ENCODE assay signal across 8 mouse cellular contexts in genomic region chr13:6471643-6472042, GRCm38 (mm10).
DNase-seq lines count a peak whose midpoint lies in the region; ATAC-seq lines count a peak whose summit lies in the region.

No protein-coding gene starts in this region.

- H3K9ac ChIP-seq in forebrain, embryonic 11.5 days (ENCODE audit: low read length), result no peak overlapping the region
- no peak overlapping the region for H3K9ac ChIP-seq in lung, embryonic 16.5 days (ENCODE audit: low read length)

- WGBS in forebrain, embryonic 11.5 days, result 7% methylated on average over 7 of the region's 7 CpGs
- WGBS in hindbrain, embryonic 10.5 days, result 14% methylated on average over 7 of the region's 7 CpGs
- WGBS in lung, embryonic 16.5 days, result 7% methylated on average over 7 of the region's 7 CpGs

- ATAC-seq in forebrain, embryonic 11.5 days (replicated peaks; ENCODE audit: low FRiP score), result peak; percentile 79
- peak; percentile 64; the same call in 1 of the 2 replicates for ATAC-seq in lung, embryonic 16.5 days (ENCODE audit: low read depth)

- no peak overlapping the region for H3K4me3 ChIP-seq in forebrain, embryonic 11.5 days (ENCODE audit: low read depth, low read length)
- H3K4me3 ChIP-seq in hindbrain, embryonic 10.5 days, result no peak overlapping the region
- H3K4me3 ChIP-seq in lung, embryonic 16.5 days (ENCODE audit: low read length), result no peak overlapping the region

- H3K36me3 ChIP-seq in forebrain, embryonic 11.5 days (ENCODE audit: control insufficient read depth, insufficient read depth, low read length), result no peaks in the 10 kb centered on the region
- no peaks in the 10 kb centered on the region for H3K36me3 ChIP-seq in hindbrain, embryonic 10.5 days
- H3K36me3 ChIP-seq in lung, embryonic 16.5 days (ENCODE audit: control insufficient read depth, insufficient read depth, low read length), result no peaks in the 10 kb centered on the region

- no peaks in the 10 kb centered on the region for H3K4me1 ChIP-seq in forebrain, embryonic 11.5 days (replicated peaks; ENCODE audit: control insufficient read depth, insufficient read depth, low read length)
- H3K4me1 ChIP-seq in hindbrain, embryonic 10.5 days (replicated peaks), result peaks cover 21% of the 10 kb centered on the region
- H3K4me1 ChIP-seq in lung, embryonic 16.5 days (replicated peaks; ENCODE audit: control insufficient read depth, insufficient read depth, low read length), result no peaks in the 10 kb centered on the region; the same call in 1 of the 2 replicates

- no peak overlapping the region for H3K4me2 ChIP-seq in forebrain, embryonic 11.5 days (ENCODE audit: low read depth, low read length, severe bottlenecking)
- H3K4me2 ChIP-seq in lung, embryonic 16.5 days (ENCODE audit: low read depth, low read length), result no peak overlapping the region

- H3K9me3 ChIP-seq in forebrain, embryonic 11.5 days (ENCODE audit: control insufficient read depth, low read length), result no peaks in the 10 kb centered on the region
- H3K9me3 ChIP-seq in hindbrain, embryonic 10.5 days, result no peaks in the 10 kb centered on the region
- no peaks in the 10 kb centered on the region for H3K9me3 ChIP-seq in lung, embryonic 16.5 days (ENCODE audit: control insufficient read depth, low read length)

- H3K27me3 ChIP-seq in forebrain, embryonic 11.5 days (ENCODE audit: control insufficient read depth, insufficient read depth, low read length), result no peaks in the 10 kb centered on the region
- H3K27me3 ChIP-seq in hindbrain, embryonic 10.5 days (ENCODE audit: insufficient read depth, poor library complexity, severe bottlenecking), result no peaks in the 10 kb centered on the region
- no peaks in the 10 kb centered on the region for H3K27me3 ChIP-seq in lung, embryonic 16.5 days (ENCODE audit: control insufficient read depth, insufficient read depth, low read depth, low read length)

- DNase-seq in NIH3T3 (ENCODE audit: low read depth), result peak; percentile 91
- DNase-seq in c-Kit-negative CD71-positive TER-119-positive erythroid progenitor cells, embryonic 14.5 days (ENCODE audit: low read depth, low spot score), result peak; percentile 6
- DNase-seq in forebrain, embryonic 11.5 days (ENCODE audit: low spot score), result peak; percentile 70
- DNase-seq in hindbrain, embryonic 10.5 days (ENCODE audit: low spot score), result peak; percentile 49
- peak; percentile 79 for DNase-seq in layer of hippocampus, adult 11-12 months (ENCODE audit: low spot score)
- peak; percentile 14 for DNase-seq in ovary, postnatal 36 days (ENCODE audit: low spot score)
- peak; percentile 12 for DNase-seq in yolk sac, embryonic 10.5 days (ENCODE audit: low spot score)

- H3K27ac ChIP-seq in forebrain, embryonic 11.5 days (ENCODE audit: low read depth, low read length), result no peak overlapping the region
- H3K27ac ChIP-seq in hindbrain, embryonic 10.5 days, result no peak overlapping the region
- no peak overlapping the region for H3K27ac ChIP-seq in lung, embryonic 16.5 days (ENCODE audit: low read length)

Comparison
In these comparisons a context has a peak if more than half of its experiments do, and no peak if none do; other contexts are left out.
1. DNase-seq: peak in every context shown above with its lines; median percentile 91 in NIH3T3; 79 in layer of hippocampus, adult 11-12 months; 70 in forebrain, embryonic 11.5 days; 49 in hindbrain, embryonic 10.5 days; 14 in ovary, postnatal 36 days; 12 in yolk sac, embryonic 10.5 days; 6 in c-Kit-negative CD71-positive TER-119-positive erythroid progenitor cells, embryonic 14.5 days.